Mouse (Mus musculus) kidney, postnatal 25 days (tissue): ENCODE data around the gene Zfp839.
A peak's percentile ranks its signal among the peaks of the same experiment; 100 is the strongest.

ENCODE experiments used
- DNase-seq, 2 experiments: peaks; one replicate each; pipeline ENCODE4 v3.0.0; 2021; ENCODE audit warnings: mixed read lengths in 2 of 2

Gene Zfp839

GRCm38 (mm10) chr12:110841731-110842493, 8.1 kb upstream of the Zfp839 start:
- peak in 1 of 2 experiments; percentile 29 for DNase-seq

GRCm38 (mm10) chr12:110843194-110844048, 6.6 kb upstream of the Zfp839 start:
- peak; percentile 85 to 90 for DNase-seq

- peak; percentile 46 to 54 for DNase-seq
Measured at GRCm38 (mm10) chr12:110844227-110845130, 5.6 kb upstream of the Zfp839 start.

- peak; percentile 95 to 97 for DNase-seq
Measured at GRCm38 (mm10) chr12:110845131-110845880, 4.7 kb upstream of the Zfp839 start.

GRCm38 (mm10) chr12:110846191-110846765, 3.8 kb upstream of the Zfp839 start:
- no peak for DNase-seq

GRCm38 (mm10) chr12:110850929-110851256, 840 bp downstream of the Zfp839 start:
- DNase-seq = peak in 1 of 2 experiments; percentile 80

GRCm38 (mm10) chr12:110851414-110851813, 1.4 kb downstream of the Zfp839 start:
- DNase-seq = no peak

- no peak for DNase-seq
Measured at GRCm38 (mm10) chr12:110851923-110852322, 1.9 kb downstream of the Zfp839 start.

GRCm38 (mm10) chr12:110854786-110855737, 5.0 kb downstream of the Zfp839 start:
- no peak for DNase-seq

- DNase-seq = no peak
Measured at GRCm38 (mm10) chr12:110857196-110857595, 7.1 kb downstream of the Zfp839 start.

- peak; percentile 31 to 65 for DNase-seq
Measured at GRCm38 (mm10) chr12:110858681-110859080, 8.6 kb downstream of the Zfp839 start.

- DNase-seq = no peak
Measured at GRCm38 (mm10) chr12:110860293-110860692, 10.2 kb downstream of the Zfp839 start.

- no peak for DNase-seq
Measured at GRCm38 (mm10) chr12:110861256-110861655, 11.2 kb downstream of the Zfp839 start.

GRCm38 (mm10) chr12:110864008-110864407, 14.0 kb downstream of the Zfp839 start:
- DNase-seq = no peak

GRCm38 (mm10) chr12:110865571-110865970, 15.5 kb downstream of the Zfp839 start:
- no peak for DNase-seq

GRCm38 (mm10) chr12:110865989-110866388, 15.9 kb downstream of the Zfp839 start:
- no peak for DNase-seq

- no peak for DNase-seq
Measured at GRCm38 (mm10) chr12:110870107-110870506, 20.1 kb downstream of the Zfp839 start.

GRCm38 (mm10) chr12:110871247-110871646, 21.2 kb downstream of the Zfp839 start:
- DNase-seq = no peak

- DNase-seq = no peak
Measured at GRCm38 (mm10) chr12:110875351-110875750, 25.3 kb downstream of the Zfp839 start.

GRCm38 (mm10) chr12:110882291-110882690, 32.2 kb downstream of the Zfp839 start:
- peak in 1 of 2 experiments; percentile 19 for DNase-seq
